Mouse (Mus musculus) ES-E14 (cell line): ENCODE data around the gene 4930404N11Rik.

Experiments used
- CHD2 ChIP-seq: IDR thresholded peaks from 2 replicates; pipeline ENCODE4 v1.6.1; 2014; ENCODE audit warnings: mild to moderate bottlenecking, low read depth, low read length, inconsistent platforms
- HCFC1 ChIP-seq: IDR thresholded peaks from 2 replicates; pipeline ENCODE4 v1.6.1; 2012; ENCODE audit warnings: low read length, inconsistent platforms, borderline replicate concordance; ENCODE audit not compliant: insufficient read depth
- MAFK ChIP-seq: IDR thresholded peaks from 2 replicates; pipeline ENCODE4 v1.6.1; 2014; ENCODE audit warnings: mild to moderate bottlenecking, low read depth, low read length, inconsistent platforms; ENCODE audit not compliant: insufficient read depth
- ZC3H11A ChIP-seq: IDR thresholded peaks from 2 replicates; pipeline ENCODE4 v1.6.1; 2012; ENCODE audit warnings: low read depth, mild to moderate bottlenecking, inconsistent platforms, low read length, borderline replicate concordance
- ZNF384 ChIP-seq: IDR thresholded peaks from 2 replicates; pipeline ENCODE4 v1.6.1; 2012; ENCODE audit warnings: low read depth, low read length, inconsistent platforms

DNA sequence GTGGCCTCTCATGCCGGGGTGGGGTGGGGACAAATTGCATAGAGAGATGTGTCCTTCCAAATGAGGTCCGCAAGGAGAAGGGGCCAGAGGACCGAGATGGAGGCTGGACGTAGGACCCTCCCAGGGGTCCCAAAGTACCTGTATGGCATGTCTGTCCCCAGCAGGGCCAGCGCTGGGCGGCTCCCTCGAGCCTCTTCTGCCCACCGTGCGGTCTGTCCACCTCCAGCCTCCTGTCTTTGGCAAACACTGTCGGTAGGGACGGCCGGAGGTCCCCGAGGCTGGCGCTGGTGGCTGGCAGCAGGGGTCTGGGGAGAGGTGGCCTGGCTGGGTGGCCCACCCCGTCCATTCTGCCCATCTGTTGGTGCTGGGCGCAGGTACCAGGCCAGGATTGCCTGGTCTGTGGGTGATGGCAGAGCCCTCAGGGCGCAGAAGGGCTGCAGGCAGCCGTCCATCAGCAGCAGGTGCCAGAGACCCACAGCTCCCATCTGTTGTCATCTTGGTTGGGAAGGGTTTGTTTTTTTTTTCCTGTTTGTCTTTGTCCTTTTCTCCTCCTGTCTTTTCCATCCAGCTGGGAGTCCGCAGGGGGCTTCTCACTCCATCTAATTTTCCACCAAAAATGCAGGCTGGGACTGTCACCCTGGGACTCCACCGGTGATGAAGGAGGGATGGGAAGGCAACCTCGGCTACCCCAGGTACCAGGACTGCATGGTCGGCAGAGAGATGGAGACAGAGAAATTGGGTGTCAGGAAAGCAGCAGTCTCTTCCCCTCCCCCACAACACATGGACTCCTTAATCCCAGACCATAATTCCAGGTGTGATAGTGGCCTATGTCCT lies 35.0 kb upstream of the 4930404N11Rik start:
- TF ChIP-seq ZC3H11A: no peak
- TF ChIP-seq HCFC1: no peak
- no peak for TF ChIP-seq CHD2
- TF ChIP-seq ZNF384: no peak
- no peak for TF ChIP-seq MAFK
